Comparison of ENCODE assay signal across 23 mouse cellular contexts in genomic region chr3:159282594-159282993, GRCm38 (mm10).
DNase-seq lines count a peak whose midpoint lies in the region; ATAC-seq and TF ChIP-seq lines count a peak whose summit lies in the region.
"Had no signal": no experiment of that assay in that cellular context is flagged by ENCODE, and none has a peak within 500 bp of the region (broad histone marks: within the 10 kb centered on the region; RNA-seq: fewer than 3 reads in every experiment).

No protein-coding gene starts in this region.

- H3K36me3 ChIP-seq in forebrain, embryonic 13.5 days (ENCODE audit: poor library complexity, severe bottlenecking): no peaks in the 10 kb centered on the region
- no peaks in the 10 kb centered on the region for H3K36me3 ChIP-seq in forebrain, embryonic 16.5 days (ENCODE audit: control insufficient read depth, insufficient read depth)
- H3K36me3 ChIP-seq: embryonic facial prominence, embryonic 15.5 days; hindbrain, embryonic 15.5 days; liver, embryonic 12.5 days; lung, embryonic 15.5 days; neural tube, embryonic 13.5 days had no signal

- no peaks in the 10 kb centered on the region for H3K27me3 ChIP-seq in forebrain, embryonic 13.5 days
- H3K27me3 ChIP-seq in forebrain, embryonic 16.5 days (replicated peaks; ENCODE audit: control insufficient read depth, insufficient read depth, low read length): no peaks in the 10 kb centered on the region
- H3K27me3 ChIP-seq: embryonic facial prominence, embryonic 15.5 days; hindbrain, embryonic 15.5 days; liver, embryonic 12.5 days; lung, embryonic 15.5 days; neural tube, embryonic 13.5 days had no signal

- no peak overlapping the region for H3K4me3 ChIP-seq in forebrain, embryonic 13.5 days
- no peak overlapping the region for H3K4me3 ChIP-seq in forebrain, embryonic 16.5 days (replicated peaks; ENCODE audit: low read length)
- no peak overlapping the region for H3K4me3 ChIP-seq in layer of hippocampus, adult 2 months
- H3K4me3 ChIP-seq in lung, adult 2 months (replicated peaks; ENCODE audit: extremely low read depth, low read depth, low read length): no peak overlapping the region
- H3K4me3 ChIP-seq: embryonic facial prominence, embryonic 15.5 days; hindbrain, embryonic 15.5 days; liver, embryonic 12.5 days; lung, embryonic 15.5 days; neural tube, embryonic 13.5 days had no signal

- WGBS in forebrain, embryonic 13.5 days: 90% methylated on average over 3 of the region's 3 CpGs
- WGBS in forebrain, embryonic 16.5 days: 89% methylated on average over 3 of the region's 3 CpGs
- WGBS in lung, adult 2 months: 79% methylated on average over 3 of the region's 3 CpGs

- no peaks in the 10 kb centered on the region for H3K4me1 ChIP-seq in forebrain, embryonic 13.5 days
- H3K4me1 ChIP-seq in forebrain, embryonic 16.5 days (replicated peaks; ENCODE audit: control insufficient read depth, insufficient read depth, low read length): no peaks in the 10 kb centered on the region
- H3K4me1 ChIP-seq in lung, adult 2 months (ENCODE audit: control insufficient read depth, insufficient read depth, low read length): no peaks in the 10 kb centered on the region
- H3K4me1 ChIP-seq: embryonic facial prominence, embryonic 15.5 days; hindbrain, embryonic 15.5 days; liver, embryonic 12.5 days; lung, embryonic 15.5 days; neural tube, embryonic 13.5 days had no signal

- no peak overlapping the region for H3K27ac ChIP-seq in forebrain, embryonic 13.5 days
- no peak overlapping the region for H3K27ac ChIP-seq in forebrain, embryonic 16.5 days (ENCODE audit: low read length)
- H3K27ac ChIP-seq in layer of hippocampus, adult 2 months: no peak overlapping the region
- H3K27ac ChIP-seq: embryonic facial prominence, embryonic 15.5 days; hindbrain, embryonic 15.5 days; liver, embryonic 12.5 days; lung, embryonic 15.5 days; macrophage; neural tube, embryonic 13.5 days had no signal

- TF ChIP-seq POLR2A in lung, adult 2 months (IDR thresholded peaks at IDR 0.05; ENCODE audit: borderline replicate concordance, extremely low read depth, low read depth, low read length): no peak

- TF ChIP-seq CTCF in layer of hippocampus, adult 2 months (conservative IDR thresholded peaks at IDR 0.05): peak; percentile 71
- no peak for TF ChIP-seq CTCF in lung, adult 2 months (IDR thresholded peaks at IDR 0.05; ENCODE audit: insufficient read depth, low read length)

- DNase-seq in layer of hippocampus, adult 2 months (ENCODE audit: low spot score in 2 of 2): peak in 1 of 2 experiments; percentile 12
- no peak for DNase-seq in layer of hippocampus, adult 9-11 months
- DNase-seq in retina, embryonic 14.5 days (ENCODE audit: low spot score): peak; percentile 17
- no peak for DNase-seq in retina, postnatal 1 day
- no peak for DNase-seq in lung, adult 2 months
- DNase-seq: adrenal gland, postnatal 36 days; B cell, adult 2 months; cerebellum, adult 9-10 months; embryo, embryonic 11 days; heart, adult 11 months; kidney, adult 8-10 months; kidney, postnatal 36 days; layer of hippocampus, postnatal 36 days; thymus, postnatal 36 days had no signal

- peak; percentile 36; the same call in 1 of the 2 replicates for ATAC-seq in forebrain, embryonic 13.5 days
- ATAC-seq in forebrain, embryonic 16.5 days: no peak
- no peak for ATAC-seq in erythroid progenitor cell, adult 5-6 weeks (replicated peaks; ENCODE audit: low FRiP score, poor library complexity, severe bottlenecking)
- ATAC-seq: liver, embryonic 12.5 days had no signal

- H3K4me2 ChIP-seq in forebrain, embryonic 13.5 days: no peak overlapping the region
- H3K4me2 ChIP-seq in forebrain, embryonic 16.5 days (ENCODE audit: low read length): no peak overlapping the region
- H3K4me2 ChIP-seq: embryonic facial prominence, embryonic 15.5 days; hindbrain, embryonic 15.5 days; liver, embryonic 12.5 days; lung, embryonic 15.5 days; neural tube, embryonic 13.5 days had no signal

- no peak overlapping the region for H3K9ac ChIP-seq in forebrain, embryonic 13.5 days
- no peak overlapping the region for H3K9ac ChIP-seq in forebrain, embryonic 16.5 days (replicated peaks; ENCODE audit: low read depth, low read length)
- H3K9ac ChIP-seq: embryonic facial prominence, embryonic 15.5 days; hindbrain, embryonic 15.5 days; liver, embryonic 12.5 days; lung, embryonic 15.5 days; neural tube, embryonic 13.5 days had no signal

- H3K9me3 ChIP-seq in forebrain, embryonic 13.5 days (replicated peaks): no peaks in the 10 kb centered on the region
- no peaks in the 10 kb centered on the region for H3K9me3 ChIP-seq in forebrain, embryonic 16.5 days (ENCODE audit: control insufficient read depth, low read length)
- H3K9me3 ChIP-seq: embryonic facial prominence, embryonic 15.5 days; hindbrain, embryonic 15.5 days; liver, embryonic 12.5 days; lung, embryonic 15.5 days; neural tube, embryonic 13.5 days had no signal
